Mouse (Mus musculus): ENCODE measurements around the gene Gm5089.

- TF ChIP-seq CTCF (IDR thresholded peaks at IDR 0.05; ENCODE audit: low read depth, low read length): no peak
- TF ChIP-seq GATA1 (IDR thresholded peaks at IDR 0.05; ENCODE audit: borderline replicate concordance, low read length): no peak
Observed at GRCm38 (mm10) chr14:122474891-122475556, 24.1 kb upstream of the Gm5089 start, which contains the start of gene Zic2.

All from G1E (cell line).